Mouse (Mus musculus) liver, embryonic 14.5 days (tissue): Measurements from ENCODE around the gene Map2k5.

ENCODE experiments used
- CTCF ChIP-seq: IDR thresholded peaks from 2 replicates; pipeline ENCODE4 v1.5.1; 2016; ENCODE audit warnings: antibody characterized with exemption, low read depth, control low read depth
- EP300 ChIP-seq: IDR thresholded peaks from 2 replicates; pipeline ENCODE4 v1.6.1; 2016; ENCODE audit warnings: antibody characterized with exemption, low read depth

DNA sequence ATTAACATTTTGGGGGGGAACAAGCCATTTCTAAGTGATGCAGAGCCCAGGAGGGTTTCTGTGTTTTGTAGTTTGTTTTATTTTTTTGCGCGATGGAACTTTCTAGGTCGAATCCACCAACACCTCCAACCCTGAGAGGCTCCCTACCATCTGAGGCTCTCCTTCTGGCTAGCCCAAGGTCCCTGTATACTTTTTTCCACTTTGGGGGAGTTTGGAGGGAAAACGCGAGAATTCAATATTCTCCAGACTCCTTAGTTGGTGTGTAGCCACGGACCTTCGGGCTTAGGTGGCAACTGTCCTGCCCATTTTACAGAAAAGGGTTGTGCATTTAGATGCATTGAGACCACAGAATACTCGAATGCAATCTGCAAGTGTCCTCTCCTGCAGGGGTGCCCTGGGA is 241.5 kb downstream of the Map2k5 start:
- TF ChIP-seq EP300 (no peak), CTCF (no peak)
